Mouse (Mus musculus) lung, embryonic 14.5 days (tissue): ENCODE measurements around the gene Sh3gl1. TPM values are rescaled to one million over a fixed set of nuclear protein-coding genes. Genes with fewer than 3 reads are reported as not detected.

ENCODE experiments used
- ATAC-seq: fragments of 200-750 bp; cut with Nextera tagmentation; 2 replicates; pipeline ENCODE4 v1.8.0; 2017; ENCODE audit warnings: mild to moderate bottlenecking, moderate TSS enrichment, moderate library complexity; ENCODE audit not compliant: insufficient read depth
- DNase-seq: peaks from one replicate; pipeline ENCODE4 v3.0.0-alpha.2; 2015
- H3K27ac ChIP-seq: fragments of 300-500 bp; sonication (generic); 2 replicates; pipeline ENCODE4 v1.5.1; 2014; ENCODE audit warnings: low read depth, mild to moderate bottlenecking, moderate library complexity
- H3K27me3 ChIP-seq: fragments of 300-500 bp; sonication (generic); 2 replicates; pipeline ENCODE4 v1.6.1; 2014; ENCODE audit warnings: low read length, control low read depth; ENCODE audit not compliant: insufficient read depth
- H3K36me3 ChIP-seq: fragments of 300-500 bp; sonication (generic); 2 replicates; pipeline ENCODE4 v1.6.1; 2014; ENCODE audit warnings: control low read depth; ENCODE audit not compliant: insufficient read depth
- H3K4me1 ChIP-seq: fragments of 300-500 bp; sonication (generic); 2 replicates; pipeline ENCODE4 v1.6.1; 2014; ENCODE audit warnings: antibody characterized with exemption, control low read depth; ENCODE audit not compliant: insufficient read depth
- H3K4me2 ChIP-seq: fragments of 300-500 bp; sonication (generic); 2 replicates; pipeline ENCODE4 v1.6.1; 2014; ENCODE audit warnings: mild to moderate bottlenecking
- H3K4me3 ChIP-seq: fragments of 300-500 bp; sonication (generic); 2 replicates; pipeline ENCODE4 v1.5.1; 2014; ENCODE audit warnings: low read depth, low read length
- H3K9ac ChIP-seq: fragments of 300-500 bp; sonication (generic); 2 replicates; pipeline ENCODE4 v1.6.1; 2014
- H3K9me3 ChIP-seq: fragments of 300-500 bp; sonication (generic); 2 replicates; pipeline ENCODE4 v1.6.1; 2016; ENCODE audit warnings: low read depth, low read length, control low read depth
- CTCF ChIP-seq: IDR thresholded peaks from 2 replicates; pipeline ENCODE4 v1.5.1; 2016; ENCODE audit warnings: antibody characterized with exemption, low read depth
- WGBS: fragments of 180-500 bp; shearing (Covaris S2); extraction: QIAGEN DNeasy Blood & Tissue Kit; methylation state at CpG from one replicate; pipeline ENCODE4 v1.1.7; 2014; 5-methylcytosine and 5-hydroxymethylcytosine counted together
- polyA plus RNA-seq: library from polyadenylated mRNA; unstranded; fragments of >200 nt; fragmentation: Nextera tagmentation; extraction: Ambion mirVana; gene quantifications from 2 replicates; pipeline ENCODE4 v1.2.1, GENCODE M21; 2014

Sh3gl1 gene
- polyA plus RNA-seq, 1 experiment from 2014 or later = 160 TPM

- Histone ChIP-seq H3K27ac (no peak overlapping the region), H3K4me1 (no peaks in the 10 kb centered on the region), H3K4me3 (no peak overlapping the region), H3K4me2 (no peak overlapping the region), H3K36me3 (peaks cover 97% of the 10 kb centered on the region), H3K27me3 (no peaks in the 10 kb centered on the region), H3K9ac (no peak overlapping the region), H3K9me3 (no peaks in the 10 kb centered on the region)
- WGBS = 89% methylated on average over 7 of the region's 7 CpGs
- no peak for DNase-seq
- ATAC-seq = no peak
- TF ChIP-seq CTCF = no peak
Observed at GRCm38 (mm10) chr17:56062081-56062480, 25.6 kb upstream of the Sh3gl1 start.

DNA sequence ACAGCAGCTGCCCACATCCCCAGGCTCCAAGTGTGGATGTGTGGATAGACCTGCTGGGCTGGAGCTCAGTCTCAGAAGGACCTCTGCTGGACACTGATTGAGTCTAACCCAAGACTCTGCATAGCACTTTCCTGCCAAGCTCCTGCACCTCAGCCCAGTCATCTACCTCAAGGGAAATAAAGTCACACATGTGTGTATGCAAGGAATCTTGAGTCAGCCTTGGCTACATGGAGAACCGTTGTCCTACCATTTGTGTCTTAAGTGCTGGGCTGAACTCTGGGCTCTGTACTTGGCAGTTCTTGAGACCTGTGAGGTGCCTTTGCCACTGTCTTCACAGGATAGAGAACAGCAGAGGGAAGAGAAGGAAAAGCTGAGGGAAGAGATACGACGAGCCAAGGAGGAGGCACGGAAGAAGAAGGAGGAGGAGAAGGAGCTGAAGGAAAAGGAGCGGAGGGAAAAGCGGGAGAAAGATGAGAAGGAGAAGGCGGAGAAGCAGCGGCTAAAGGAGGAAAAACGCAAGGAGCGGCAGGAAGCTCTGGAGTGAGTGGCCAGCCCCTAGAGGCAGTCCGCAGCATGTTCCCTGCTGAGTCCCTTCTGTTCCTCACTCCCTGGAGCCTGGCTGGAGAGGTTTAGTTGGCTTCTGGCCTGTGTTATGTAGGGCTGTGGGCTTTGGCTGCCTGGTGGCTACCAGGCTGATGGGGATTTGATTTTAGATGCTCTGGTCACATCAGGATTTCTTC lies 21.1 kb upstream of the Sh3gl1 start:
- 77% methylated on average over 11 of the region's 11 CpGs for WGBS
- no peak overlapping the region for H3K27ac ChIP-seq
- peaks cover 84% of the 10 kb centered on the region for H3K36me3 ChIP-seq
- no peak for DNase-seq
- TF ChIP-seq CTCF = no peak
- no peaks in the 10 kb centered on the region for H3K27me3 ChIP-seq
- no peak for ATAC-seq
- H3K9ac ChIP-seq = no peak overlapping the region
- H3K9me3 ChIP-seq = no peaks in the 10 kb centered on the region
- H3K4me1 ChIP-seq = no peaks in the 10 kb centered on the region
- H3K4me2 ChIP-seq = no peak overlapping the region
- no peak overlapping the region for H3K4me3 ChIP-seq

DNA sequence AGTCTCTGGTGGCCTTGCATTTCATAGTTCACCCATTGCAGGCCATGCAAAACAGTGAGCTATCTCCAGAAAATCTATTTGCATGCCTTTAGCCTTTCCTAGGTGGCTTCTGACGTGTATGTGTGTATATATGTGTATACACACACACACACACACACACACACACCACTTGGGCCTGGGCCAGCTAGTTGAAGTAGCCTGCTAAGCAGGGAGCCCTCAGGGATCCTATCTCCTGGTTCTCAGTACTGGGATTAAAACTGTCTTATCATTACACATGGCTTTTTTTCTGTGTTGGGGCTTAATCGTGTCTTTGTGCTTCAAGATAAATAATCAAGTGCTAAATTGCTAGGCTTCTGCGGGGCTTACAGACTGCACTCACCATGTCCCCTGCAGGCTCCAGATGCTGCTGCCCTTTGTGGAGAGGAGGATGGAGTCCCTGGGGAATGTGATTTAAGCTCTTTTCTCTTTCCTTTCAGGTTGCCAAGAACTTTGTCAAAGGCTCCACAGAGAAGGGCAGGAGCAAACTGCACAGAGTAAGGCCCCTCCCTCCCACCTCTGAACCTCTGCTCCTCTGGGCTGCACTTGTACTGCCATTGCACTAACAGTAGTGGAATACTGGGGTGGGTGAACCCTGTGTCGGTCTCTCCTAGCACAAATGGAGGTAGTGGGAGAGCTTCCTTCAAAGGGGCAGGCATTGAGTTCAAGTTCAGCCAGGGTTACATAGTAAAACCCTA lies 19.7 kb upstream of the Sh3gl1 start:
- ATAC-seq = no peak
- no peak for DNase-seq
- Histone ChIP-seq H3K9ac (no peak overlapping the region; the same call in 1 of the 2 replicates), H3K4me1 (no peaks in the 10 kb centered on the region), H3K36me3 (peaks cover 84% of the 10 kb centered on the region), H3K4me2 (no peak overlapping the region), H3K9me3 (no peaks in the 10 kb centered on the region), H3K27ac (no peak overlapping the region), H3K27me3 (no peaks in the 10 kb centered on the region), H3K4me3 (no peak overlapping the region)
- WGBS = 56% methylated on average over 4 of the region's 4 CpGs
- no peak for TF ChIP-seq CTCF

- Histone ChIP-seq H3K4me3 (no peak overlapping the region), H3K9ac (no peak overlapping the region), H3K4me2 (no peak overlapping the region), H3K27ac (no peak overlapping the region), H3K36me3 (peaks cover 84% of the 10 kb centered on the region), H3K27me3 (no peaks in the 10 kb centered on the region), H3K4me1 (no peaks in the 10 kb centered on the region), H3K9me3 (no peaks in the 10 kb centered on the region)
- ATAC-seq (no peak), DNase-seq (no peak)
- no peak for TF ChIP-seq CTCF
Observed at GRCm38 (mm10) chr17:56054938-56055337, 18.5 kb upstream of the Sh3gl1 start.

GRCm38 (mm10) chr17:56051369-56051768 lies 14.9 kb upstream of the Sh3gl1 start:
- Histone ChIP-seq H3K27me3 (no peaks in the 10 kb centered on the region), H3K4me2 (no peak overlapping the region), H3K36me3 (peaks cover 86% of the 10 kb centered on the region), H3K4me3 (no peak overlapping the region), H3K4me1 (no peaks in the 10 kb centered on the region), H3K9ac (no peak overlapping the region), H3K27ac (no peak overlapping the region), H3K9me3 (no peaks in the 10 kb centered on the region)
- WGBS = 70% methylated on average over 5 of the region's 5 CpGs
- ATAC-seq = 0 out of 2 replicates have a peak, but pooled peaks have one; percentile 30
- TF ChIP-seq CTCF = no peak
- no peak for DNase-seq

GRCm38 (mm10) chr17:56040857-56041163 lies 4.4 kb upstream of the Sh3gl1 start:
- DNase-seq (peak; percentile 44), ATAC-seq (no peak)
- peak overlapping the region; percentile 69 for H3K4me2 ChIP-seq
- peaks cover 28% of the 10 kb centered on the region for H3K36me3 ChIP-seq
- peak overlapping the region; percentile 78 for H3K9ac ChIP-seq
- peaks cover 7% of the 10 kb centered on the region; the same call in 1 of the 2 replicates for H3K4me1 ChIP-seq
- H3K27ac ChIP-seq = peak overlapping the region; percentile 84
- no peaks in the 10 kb centered on the region for H3K27me3 ChIP-seq
- peak overlapping the region; percentile 74 for H3K4me3 ChIP-seq
- no peak for TF ChIP-seq CTCF
- H3K9me3 ChIP-seq = no peaks in the 10 kb centered on the region
- WGBS = 2% methylated on average over 12 of the region's 12 CpGs

- under 1% methylated on average over 68 of the region's 68 CpGs for WGBS
- no peak for TF ChIP-seq CTCF
- peak within 1 kb of the TSS; percentile 78 for H3K9ac ChIP-seq
- H3K4me2 ChIP-seq = peak within 1 kb of the TSS; percentile 69
- ATAC-seq (peak; percentile 84), DNase-seq (peak; percentile 100)
- H3K4me1 ChIP-seq = peaks cover 11% of the 10 kb centered on the region
- peak within 1 kb of the TSS; percentile 84 for H3K27ac ChIP-seq
- no peaks in the 10 kb centered on the region for H3K9me3 ChIP-seq
- H3K27me3 ChIP-seq = no peaks in the 10 kb centered on the region
- peak within 1 kb of the TSS; percentile 74 for H3K4me3 ChIP-seq
- peaks cover 22% of the 10 kb centered on the region for H3K36me3 ChIP-seq
Observed at GRCm38 (mm10) chr17:56040030-56040856, 3.8 kb upstream of the Sh3gl1 start, which contains the start of gene Chaf1a. Gene Chaf1a (plus strand): TSS chr17:56040439.
